Mouse (Mus musculus) heart, postnatal 14 days (tissue): ENCODE measurements around the gene Tenm4. TPM values are rescaled to one million over a fixed set of nuclear protein-coding genes. Genes with fewer than 3 reads are reported as not detected.
A peak's percentile ranks its signal among the peaks of the same experiment; 100 is the strongest.
"Not testable (repeated sequence)": the region's sequence is repeated elsewhere in the genome, so short reads cannot be mapped to it uniquely, and the experiment has no call there.

Source experiments
- DNase-seq, 2 experiments: peaks; one replicate each; pipeline ENCODE4 v3.0.0; 2021 to 2022
- intact Hi-C: fragments of 180-260 bp; cut with DNase I; formaldehyde crosslinking; loops from one replicate; pipeline ENCODE4 v1.15.1; 2025
- total RNA-seq, 2 experiments: library from RNA; stranded (reverse); gene quantifications; 2 replicates each; pipeline ENCODE4 v1.2.3; 2021

Tenm4 gene
- total RNA-seq, 2 experiments from 2014 or later: 2.1 to 2.3 TPM

DNA sequence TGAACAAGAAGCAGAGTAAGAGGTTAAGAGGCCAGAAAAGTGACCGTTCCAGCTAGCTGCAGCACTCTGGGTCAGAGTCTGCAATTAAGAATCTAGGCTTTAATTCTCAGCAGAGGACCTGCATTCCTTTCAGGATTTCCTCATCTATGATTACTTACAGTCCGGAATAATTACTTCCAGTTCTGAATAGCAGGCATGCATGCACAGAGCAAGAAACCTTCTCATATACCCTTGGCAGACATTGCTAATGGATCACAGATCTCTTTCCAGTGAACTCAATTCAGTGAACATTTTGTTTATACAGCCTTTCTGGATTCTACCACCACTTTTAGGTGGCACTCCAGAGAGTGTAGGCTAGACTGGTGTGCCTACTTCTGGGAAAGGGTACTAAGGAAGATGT is 434.3 kb downstream of the Tenm4 start:
- DNase-seq: no peak
- intact Hi-C loops: no loop called here

DNA sequence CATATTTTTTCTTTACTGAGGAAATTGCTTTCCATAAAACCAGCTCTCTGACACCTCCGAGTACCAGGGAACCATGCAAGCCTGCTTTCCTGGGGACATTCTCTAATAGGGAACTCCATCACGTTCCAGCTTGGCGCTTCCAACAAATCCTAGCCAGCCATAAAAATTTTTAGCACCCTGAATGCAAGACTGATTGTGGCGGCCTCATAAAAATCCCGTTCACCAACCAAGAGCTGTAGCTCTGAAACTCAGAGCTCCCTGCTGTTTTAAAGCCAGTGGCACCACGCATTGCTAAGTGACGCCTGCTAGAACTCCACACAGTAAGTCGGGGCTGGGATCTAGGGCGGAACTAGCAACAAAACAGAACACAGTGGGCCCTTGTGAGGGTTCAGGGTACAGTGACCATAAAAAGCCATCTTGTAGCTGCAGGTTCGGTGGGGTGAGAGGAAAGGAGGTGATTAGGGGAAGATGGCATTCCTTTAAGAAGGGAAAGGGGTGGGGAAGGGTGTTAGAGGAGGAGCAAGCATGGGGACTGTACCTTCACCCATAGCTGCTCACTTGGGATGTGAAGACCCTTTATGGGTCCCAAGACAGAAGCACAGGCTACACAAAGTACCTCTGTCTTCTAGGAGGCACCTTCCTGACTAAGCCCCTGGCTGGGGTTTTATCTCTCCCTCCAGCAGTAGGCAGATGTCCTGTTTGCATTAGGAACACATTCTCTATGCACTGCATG is 439.0 kb downstream of the Tenm4 start:
- DNase-seq: no peak
- intact Hi-C loops: no loop called here

DNA sequence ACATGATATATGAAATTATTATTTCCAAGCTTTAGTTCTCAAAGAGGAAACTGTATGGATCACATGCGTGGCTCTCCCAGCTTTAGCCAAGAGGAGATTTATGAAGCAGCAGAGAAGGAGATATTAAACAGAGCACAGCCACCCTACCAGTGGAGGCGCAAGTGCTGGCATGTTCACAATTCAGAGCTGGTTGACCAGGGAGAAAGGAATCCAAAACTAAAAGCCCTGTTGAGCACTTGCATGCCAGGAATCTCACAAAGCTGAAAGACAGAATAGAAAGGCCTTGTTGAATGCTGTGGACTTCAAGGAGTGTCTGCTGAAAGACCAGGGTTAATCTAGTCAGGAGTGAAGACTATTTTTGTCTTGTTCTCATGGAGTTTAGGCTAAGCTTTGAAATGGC is 446.3 kb downstream of the Tenm4 start:
- no peak for DNase-seq
- intact Hi-C loops: no loop called here

DNA sequence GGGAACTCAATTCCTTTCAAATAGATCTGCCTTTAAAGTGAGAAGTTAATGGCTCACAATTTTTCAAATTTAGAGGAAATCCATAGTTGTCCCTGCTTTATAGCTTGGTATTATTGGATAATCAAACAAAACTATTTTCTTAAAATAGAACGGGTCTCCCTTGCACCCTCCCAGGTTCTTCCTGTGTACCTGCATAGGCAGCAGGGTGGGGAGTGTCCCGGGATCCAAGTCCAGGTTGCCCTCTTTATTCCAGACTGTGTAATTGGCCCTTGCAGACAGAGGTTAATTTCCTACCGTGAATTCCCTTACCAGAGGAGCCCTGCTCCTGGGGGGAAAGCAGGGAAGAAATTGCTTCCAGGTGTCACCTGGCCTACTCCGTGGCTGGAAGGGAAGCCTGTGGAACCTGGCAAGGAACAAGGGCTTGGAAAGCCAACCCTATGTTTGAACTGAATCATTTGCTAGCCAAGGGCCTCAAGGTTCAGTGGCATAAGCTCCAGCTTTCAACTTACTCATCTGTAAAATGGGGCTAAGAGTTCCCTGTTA is 449.0 kb downstream of the Tenm4 start:
- DNase-seq: no peak
- intact Hi-C loops: no loop called here

DNA sequence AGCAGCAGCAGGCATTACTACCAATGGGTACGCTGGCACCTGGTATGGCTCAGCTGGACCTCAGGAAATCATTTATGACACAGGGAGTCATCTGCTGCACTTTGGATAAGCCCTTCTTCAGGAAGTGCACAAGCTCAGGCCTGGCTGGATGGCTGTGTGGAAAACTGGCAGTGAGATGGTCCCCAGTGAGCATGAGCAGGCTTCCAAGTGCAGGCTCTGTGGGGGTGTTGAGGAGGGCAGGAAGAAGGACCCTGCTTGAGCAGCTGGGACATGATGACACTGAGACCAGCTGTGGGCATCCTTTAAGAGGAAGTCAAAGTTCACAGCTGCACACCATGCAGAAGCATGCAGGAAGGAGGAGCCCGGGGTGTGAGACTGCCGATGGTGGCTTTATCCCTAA is 455.3 kb downstream of the Tenm4 start:
- DNase-seq: peak in 1 of 2 experiments; percentile 41
- intact Hi-C loops: no loop called here

DNA sequence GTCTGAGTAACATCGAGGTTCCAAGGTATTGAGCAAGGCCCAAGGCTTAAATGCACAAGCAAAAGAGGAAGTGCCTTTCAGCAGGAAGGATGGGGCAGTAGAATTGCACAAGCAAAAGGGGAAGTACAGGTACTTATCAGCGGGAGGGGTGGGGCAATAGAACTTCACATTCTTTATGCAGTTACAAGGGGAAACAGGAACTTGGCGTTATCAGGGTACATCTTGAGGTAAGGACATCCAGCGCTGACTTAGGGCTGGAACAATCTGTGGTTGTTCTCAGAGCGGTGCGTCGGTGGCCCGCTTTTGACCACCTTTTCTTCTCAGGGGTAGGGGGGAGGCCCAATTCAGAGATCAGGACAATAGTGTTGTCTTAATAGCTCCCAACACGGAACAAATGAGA is 459.5 kb downstream of the Tenm4 start:
- intact Hi-C loops, DNase-seq: not testable (repeated sequence)

DNA sequence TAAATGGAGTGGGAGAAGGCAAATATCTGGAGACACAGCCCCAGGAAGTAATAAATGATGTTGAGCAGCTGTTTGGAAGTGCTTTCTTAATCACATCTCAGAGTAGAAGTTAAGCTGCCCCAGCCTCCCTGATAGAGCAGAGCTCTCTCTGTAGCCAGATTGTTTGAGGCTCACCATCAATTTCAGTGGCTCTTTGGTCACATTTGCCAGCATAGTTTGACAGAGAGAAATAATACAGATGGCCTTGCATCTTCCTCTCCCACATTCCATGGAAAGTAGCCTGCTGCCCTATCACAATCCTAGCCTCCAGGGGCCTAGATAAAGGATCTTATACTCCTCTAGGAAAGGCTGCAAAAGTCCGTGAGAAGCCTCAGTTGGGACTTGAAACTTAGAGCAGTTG is 462.0 kb downstream of the Tenm4 start:
- DNase-seq: peak in 1 of 2 experiments; percentile 18
- intact Hi-C loops: no loop called here

DNA sequence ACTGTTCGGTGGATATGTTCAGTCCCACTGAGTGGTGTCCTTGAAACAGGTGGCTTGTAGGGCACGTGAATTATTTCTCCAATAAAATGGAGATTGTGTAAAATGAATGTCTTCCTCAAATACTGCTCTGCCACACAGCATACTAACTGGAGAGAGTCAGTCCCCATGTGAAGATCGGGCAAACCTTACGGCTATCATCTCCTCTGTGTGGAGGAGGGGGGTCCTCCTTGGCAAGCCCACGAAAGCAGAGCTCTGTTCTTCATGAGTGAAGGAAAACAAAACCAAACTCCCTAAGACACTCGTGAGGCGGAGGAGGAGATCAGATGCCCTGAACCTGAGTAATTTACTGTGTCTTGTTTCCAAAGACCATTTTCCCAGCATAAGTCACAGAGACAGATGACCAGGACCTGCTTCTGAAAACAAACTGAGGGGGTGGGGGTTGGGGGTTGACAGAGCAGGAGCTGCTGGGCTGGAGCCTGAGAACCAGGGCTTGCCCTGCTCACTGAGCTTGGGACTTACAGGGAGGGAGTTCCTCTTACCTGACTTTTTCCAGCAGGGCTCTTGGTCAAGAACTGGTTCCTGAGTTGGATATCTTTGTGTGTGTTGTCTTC is 464.9 kb downstream of the Tenm4 start:
- no peak for DNase-seq
- intact Hi-C loops: no loop called here

DNA sequence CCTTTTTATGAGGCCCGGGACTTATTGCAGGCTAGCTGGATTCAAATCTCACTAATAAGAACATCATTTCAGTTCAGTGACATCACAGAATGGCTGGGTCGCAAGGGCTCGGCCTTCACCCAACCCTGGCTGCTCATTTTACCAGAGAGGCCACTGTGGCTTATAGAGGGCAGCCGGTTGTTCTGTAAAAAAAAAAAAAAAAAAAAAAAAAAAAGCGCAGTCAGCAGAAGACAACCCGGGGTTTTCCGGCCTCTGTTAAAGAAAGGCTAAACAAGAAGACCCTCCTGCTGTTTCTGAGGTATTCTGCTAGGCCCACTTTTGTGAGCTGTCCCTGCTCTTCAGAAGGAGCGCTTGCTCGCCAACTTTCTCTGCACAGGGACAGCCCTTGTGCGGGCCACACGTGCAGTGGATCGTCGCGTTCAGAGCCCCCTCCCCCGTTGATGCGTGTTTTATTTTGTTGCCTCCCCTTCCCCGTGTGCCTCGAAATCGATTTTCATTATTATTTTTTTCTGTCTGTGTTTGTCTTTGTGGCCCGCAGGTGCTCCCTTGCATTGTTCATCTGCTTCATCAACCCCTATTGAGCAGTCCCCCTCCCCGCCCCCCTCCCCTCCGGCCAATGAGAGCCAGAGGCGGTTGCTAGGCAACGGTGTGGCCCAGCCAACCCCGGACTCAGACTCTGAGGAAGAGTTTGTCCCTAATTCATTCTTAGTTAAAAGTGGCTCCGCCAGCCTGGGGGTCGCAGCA is 472.6 kb downstream of the Tenm4 start:
- intact Hi-C loops: no loop called here
- DNase-seq: peak; percentile 34 to 48

DNA sequence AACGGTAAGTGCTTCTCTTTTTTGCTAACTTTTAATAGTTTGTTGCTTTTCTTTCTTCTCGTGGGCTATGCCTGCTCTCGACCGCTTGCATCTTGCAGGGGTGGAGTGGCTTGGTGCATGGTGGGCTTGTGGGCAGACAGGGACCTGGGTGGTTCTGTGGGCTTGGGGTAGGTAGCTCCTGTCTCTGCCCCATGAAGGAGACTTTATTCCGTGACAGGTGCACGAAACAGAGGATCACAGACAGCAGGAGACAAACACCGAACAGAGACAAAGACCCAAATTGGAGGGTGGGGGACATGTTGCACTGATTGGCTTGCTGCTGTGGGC is 473.1 kb downstream of the Tenm4 start:
- intact Hi-C loops: no loop called here
- no peak for DNase-seq

DNA sequence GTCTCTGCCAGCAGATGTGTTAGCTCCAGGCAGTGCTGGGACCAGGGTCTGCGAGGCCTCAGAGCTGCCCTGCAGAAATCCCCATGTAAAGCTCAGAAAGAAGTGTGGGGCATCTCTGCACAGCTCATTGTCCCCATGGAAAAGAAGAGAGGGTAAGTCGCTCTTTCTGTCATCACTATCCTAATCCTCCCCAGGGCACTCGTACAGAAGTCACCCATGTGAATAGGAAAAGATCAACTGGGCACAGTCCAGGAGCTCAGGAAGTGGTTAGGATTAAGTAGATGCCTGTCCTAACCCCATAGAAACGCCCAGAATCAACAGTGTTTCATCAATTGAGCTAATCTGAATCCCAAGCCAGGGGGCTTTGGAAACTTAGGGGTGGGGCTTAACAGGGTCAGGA is 476.6 kb downstream of the Tenm4 start:
- intact Hi-C loops: no loop called here
- DNase-seq: no peak

DNA sequence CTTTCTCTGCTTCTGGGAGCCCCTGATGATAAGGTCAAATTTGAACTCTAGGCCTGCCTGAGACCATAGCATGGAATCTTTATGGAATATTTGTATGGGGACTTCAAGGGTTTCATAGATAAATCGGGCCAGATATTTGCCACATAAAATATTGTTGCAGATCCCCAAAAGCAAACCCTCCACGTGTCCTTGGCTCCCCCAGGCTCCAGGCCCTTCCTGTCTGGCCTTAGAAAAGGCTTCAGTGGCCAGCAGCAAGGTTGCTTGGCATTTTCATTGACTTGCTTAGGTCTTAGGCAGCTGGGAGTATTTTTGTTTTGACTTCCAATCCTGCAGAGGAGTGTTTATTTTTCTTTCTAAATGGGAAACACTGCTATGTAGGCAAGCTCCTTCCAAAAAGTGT is 477.6 kb downstream of the Tenm4 start:
- intact Hi-C loops: no loop called here
- no peak for DNase-seq

DNA sequence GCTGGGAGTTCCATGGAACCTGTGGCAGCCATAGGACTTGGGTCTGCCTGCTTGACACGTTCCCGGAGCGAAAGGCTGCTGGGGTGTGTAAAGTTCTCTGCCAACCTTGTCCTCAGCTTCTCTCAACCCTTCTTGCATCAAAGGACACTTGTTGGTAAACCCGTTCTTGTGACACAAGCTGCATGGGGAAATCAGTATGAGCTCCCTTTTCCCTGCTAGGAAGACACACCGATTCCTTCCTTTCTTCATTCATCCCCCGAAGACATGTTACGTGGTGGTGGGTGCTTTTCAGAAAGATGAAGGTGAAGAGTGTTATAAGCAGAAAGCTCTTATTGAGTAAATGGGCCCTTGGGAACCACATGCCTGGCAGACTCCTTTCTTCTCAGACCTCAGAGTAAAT is 478.1 kb downstream of the Tenm4 start:
- DNase-seq: no peak
- intact Hi-C loops: no loop called here

DNA sequence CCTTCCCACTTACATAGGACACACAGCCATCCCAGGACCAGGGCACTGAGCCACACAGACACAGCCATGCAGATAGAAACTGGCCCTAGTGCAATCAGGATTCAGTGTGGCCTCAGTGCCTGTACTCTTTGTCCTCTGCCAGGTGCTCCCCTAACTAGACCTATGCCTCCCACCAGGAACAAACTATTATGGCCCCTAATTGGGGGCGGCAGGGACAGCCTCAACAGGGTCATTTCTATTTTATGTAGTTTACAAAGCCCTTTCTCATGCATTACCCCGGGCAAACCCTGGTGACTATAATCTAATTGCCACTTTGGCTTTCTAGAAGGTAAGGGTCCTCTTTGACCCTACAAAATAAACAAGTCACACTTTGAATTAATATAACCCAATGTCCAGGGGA is 479.4 kb downstream of the Tenm4 start:
- intact Hi-C loops: no loop called here
- no peak for DNase-seq

DNA sequence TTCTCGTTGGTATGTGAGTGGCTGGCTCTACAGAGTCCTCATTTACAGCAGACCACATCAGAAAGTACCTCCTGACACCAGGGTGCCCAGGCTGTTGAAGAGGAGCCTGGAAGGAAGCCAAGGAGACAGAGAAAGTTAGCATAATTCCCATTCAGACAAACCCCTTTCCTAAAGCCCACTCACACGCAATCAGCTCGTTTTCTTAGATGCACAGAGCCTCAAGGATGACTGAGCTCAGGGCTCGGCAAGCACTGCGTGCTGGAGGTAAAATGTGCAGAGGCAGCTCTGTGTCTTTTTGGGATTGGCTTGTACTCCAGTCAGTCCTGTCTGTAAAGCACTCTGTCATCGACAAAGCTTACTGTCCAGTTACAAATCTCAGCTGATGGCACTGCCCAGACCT is 480.0 kb downstream of the Tenm4 start:
- DNase-seq: no peak
- intact Hi-C loops: no loop called here

DNA sequence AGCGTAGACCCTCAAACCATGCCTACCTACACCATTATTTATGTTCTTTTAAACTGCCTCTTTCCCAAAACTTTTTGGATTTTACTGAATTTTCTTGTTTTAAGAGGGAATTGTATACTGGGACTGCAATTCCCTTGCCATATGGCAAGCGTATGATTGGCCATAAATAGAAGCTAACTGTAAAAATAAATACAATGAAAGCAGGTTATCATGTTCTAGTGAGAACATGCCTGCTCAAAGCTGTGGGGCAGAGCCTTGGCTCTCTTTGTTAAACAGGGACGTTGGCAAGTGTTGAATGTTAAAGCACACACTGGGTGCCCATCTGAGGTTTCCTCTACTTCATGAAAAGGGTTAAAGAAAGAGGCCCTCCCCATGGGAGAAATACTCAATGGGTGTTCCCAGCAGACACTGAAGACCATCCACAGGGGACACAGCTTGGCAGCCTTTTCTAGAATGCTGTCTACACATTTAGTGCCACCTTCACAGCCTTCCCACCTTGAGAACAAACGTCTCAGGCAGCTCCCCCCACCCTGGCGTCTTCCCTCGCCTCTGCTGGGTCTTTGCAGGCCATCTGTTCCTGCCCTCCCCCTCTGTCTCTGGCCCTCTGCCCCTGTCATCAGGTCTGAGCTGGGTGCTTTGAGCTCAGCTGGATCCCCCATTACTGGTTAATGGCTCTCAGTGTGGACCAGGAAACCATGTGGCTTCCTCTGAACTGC is 480.7 kb downstream of the Tenm4 start:
- DNase-seq: peak in 1 of 2 experiments; percentile 41
- intact Hi-C loops: no loop called here

DNA sequence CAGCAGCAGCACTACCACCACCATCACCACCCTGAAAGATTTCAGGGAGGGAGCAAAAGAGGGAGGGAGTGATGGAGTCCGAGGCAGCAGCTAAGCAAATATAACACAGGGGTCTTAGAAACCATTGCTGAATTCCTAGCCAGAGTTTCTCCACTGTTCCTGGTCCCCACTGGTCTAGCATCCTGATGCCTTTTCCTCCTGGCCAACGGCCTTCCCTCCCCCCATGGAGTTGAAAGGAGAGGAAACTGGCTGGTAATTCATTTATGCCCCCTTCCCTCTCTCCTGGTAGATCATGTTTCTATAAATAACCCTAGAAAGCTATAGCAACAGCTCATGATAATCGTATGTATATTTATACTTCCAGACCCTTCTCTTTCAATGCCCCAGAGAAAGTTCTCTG is 481.8 kb downstream of the Tenm4 start:
- intact Hi-C loops: no loop called here
- no peak for DNase-seq

DNA sequence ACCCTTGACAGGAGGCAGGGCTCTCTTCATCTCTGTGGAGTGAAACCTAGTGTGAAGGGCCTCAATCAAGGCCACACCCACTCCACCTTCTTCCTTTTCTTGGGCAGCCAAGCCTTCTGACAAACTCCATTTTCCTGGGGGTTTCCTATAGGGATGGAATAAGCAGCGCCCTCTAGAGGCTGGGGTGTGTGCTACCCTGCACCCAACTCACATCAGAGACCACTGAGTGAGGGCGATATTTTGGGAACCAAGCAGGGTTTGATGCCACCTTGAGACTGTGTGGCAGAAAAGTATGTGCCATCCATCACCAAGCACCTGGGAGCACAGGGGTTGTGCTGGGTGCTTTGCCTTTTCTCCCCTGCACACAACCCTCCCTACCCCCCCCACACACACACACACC is 483.2 kb downstream of the Tenm4 start:
- no peak for DNase-seq
- intact Hi-C loops: no loop called here

DNA sequence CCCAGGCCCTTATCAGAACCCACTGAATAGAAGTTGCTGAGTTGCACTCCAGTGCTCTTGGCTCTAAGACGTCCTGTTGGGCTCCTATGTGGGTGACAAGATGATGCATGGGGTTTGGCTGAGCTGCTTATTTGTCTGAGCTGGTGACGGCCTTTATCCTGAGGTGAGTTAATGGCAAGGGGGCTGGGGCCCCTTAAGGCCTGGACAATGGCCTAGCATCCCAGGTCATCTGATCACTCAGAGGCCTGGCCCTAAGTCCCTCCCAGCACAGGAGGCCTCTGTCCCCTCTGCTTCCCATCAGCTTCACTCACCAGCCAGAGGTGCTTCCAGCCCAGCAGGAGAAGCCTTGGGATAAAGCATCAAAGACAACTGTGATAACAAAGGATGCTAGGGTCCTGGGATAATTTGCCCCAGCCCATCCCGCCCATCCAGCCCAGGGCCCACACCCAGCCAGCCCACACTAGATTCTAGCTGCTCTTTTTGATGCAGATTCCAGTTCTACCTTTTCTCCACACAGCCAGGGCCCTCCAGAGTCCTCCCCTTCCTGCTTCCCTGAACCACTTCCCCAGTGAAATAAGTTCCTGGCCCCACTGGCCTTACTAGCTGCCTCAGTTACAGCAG is 484.2 kb downstream of the Tenm4 start:
- no peak for DNase-seq
- intact Hi-C loops: no loop called here

DNA sequence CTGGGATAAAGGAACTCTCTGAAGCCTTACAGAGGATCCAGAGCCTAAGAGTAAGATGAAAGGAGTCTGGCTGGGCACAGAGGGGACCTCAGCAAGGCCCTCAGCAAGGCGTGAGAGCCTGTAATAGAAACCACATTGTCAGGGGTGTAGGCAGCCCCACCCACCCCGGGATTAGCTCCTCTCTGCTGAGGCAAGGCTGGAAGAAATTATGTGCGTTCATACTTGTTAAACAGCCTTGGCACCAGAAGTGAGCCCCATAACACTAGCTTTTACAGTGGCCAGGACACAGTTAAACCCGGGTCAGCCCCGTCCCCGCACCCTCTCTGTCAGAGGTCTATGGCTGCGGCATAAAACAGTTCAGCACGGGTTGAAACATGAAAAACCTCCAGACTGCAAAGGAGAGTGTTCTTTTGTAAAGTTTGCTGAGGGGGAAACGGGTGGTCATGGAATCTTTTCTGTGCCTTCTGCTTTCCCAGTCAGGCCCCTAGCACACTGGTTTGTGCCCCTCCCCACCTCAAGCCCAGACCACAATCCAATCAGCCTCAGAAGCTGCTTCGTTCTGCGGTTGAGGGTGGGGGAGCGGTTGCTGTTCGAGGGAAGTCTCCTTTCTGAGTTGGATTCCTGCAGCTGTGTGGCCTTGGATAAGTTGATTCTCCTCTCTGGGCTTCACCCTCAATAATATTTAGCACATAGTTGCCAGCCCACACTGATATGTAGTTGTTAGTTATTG is 486.2 kb downstream of the Tenm4 start:
- intact Hi-C loops: no loop called here

More for the DNA sequence above, 486.2 kb downstream of the Tenm4 start:
- no peak for DNase-seq
